Mouse (Mus musculus) bone marrow, adult 2 months (tissue): Measurements from ENCODE around the gene Nfe2l1.

ENCODE experiments used
- CTCF ChIP-seq: fragments of 200-500 bp; IDR thresholded peaks from 2 replicates; pipeline ENCODE4 v1.5.1; 2011; ENCODE audit warnings: low read length, control low read depth; ENCODE audit not compliant: control insufficient read depth, insufficient read depth
- POLR2A ChIP-seq: fragments of 200-500 bp; IDR thresholded peaks from 2 replicates; pipeline ENCODE4 v1.6.1; 2011; ENCODE audit warnings: low read depth, mild to moderate bottlenecking, control low read depth, low read length, borderline replicate concordance; ENCODE audit not compliant: control insufficient read depth

GRCm38 (mm10) chr11:96875270-96875669 is 45.5 kb upstream of the Nfe2l1 start:
- TF ChIP-seq CTCF (no peak), POLR2A (no peak)
